Mouse (Mus musculus): ENCODE measurements around the gene Plin4. TPM values are rescaled to one million over a fixed set of nuclear protein-coding genes. Genes with fewer than 3 reads are reported as not detected.

The Plin4 gene
- total RNA-seq, 1 experiment from 2014 or later = not detected

DNA sequence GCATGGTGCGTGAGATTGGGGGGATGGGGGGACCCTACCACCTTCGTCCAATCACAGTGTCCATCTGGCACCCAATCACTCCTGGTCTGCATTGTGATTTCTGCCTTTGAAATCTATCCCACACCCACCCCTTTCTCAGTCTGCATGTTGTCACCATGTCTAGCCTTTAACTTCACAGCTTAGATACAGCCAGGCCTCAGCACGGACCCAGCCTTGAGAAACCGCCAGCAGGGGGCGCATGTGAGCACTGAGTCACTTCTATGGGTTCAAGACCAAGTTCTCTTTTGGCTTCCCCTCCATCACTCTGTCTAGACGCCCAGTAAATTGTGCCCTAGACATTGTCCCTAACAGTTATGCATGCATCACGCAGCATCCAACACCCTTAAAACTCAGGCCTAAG, 22.2 kb upstream of the Plin4 start:
- ATAC-seq (replicated peaks; ENCODE audit: insufficient number of reproducible peaks, low FRiP score, low TSS enrichment, poor library complexity, severe bottlenecking) = no peak

DNA sequence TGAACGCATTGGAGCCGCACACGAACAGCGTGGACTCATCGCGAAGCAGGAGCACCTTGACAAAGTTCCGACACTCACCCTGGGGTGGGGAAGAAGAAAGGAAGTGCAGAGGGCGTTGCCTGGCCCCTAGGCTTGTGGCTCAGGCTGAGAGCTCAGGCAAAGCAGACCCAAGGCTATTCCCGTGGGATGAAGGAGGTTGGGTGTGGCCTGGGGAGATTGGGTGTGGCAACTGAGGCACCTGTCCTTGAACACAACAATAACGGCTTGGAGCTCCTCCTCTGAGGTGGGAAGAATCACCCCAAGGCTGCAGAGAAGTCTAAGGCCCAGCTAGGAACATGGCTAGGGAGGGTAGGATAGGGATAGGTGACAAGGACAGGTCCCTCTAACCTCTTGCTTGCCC, 21.5 kb upstream of the Plin4 start:
- ATAC-seq (replicated peaks; ENCODE audit: insufficient number of reproducible peaks, low FRiP score, low TSS enrichment, poor library complexity, severe bottlenecking) = no peak

- ATAC-seq (replicated peaks; ENCODE audit: insufficient number of reproducible peaks, low FRiP score, low TSS enrichment, poor library complexity, severe bottlenecking) = no peak
Observed at GRCm38 (mm10) chr17:56128246-56128645, 18.6 kb upstream of the Plin4 start.

DNA sequence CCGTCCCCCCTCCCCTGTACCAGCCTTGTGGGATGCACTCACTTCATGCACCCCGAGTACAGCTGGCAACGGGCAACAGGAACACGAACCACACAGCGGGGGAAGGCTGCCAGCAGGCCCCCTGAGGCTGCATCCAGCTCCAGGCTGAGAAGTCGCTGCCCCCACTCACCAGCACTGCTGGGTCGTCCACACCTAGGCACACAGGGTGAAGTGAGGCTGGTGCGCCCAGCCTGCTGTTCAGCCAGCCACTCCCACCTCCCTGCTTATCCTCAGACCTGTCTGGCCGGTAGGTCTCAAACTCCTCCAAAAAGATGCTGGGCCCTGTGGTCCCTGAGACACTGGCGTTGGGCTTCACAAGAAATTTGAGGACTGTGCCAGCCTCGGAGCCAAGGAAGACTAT, 16.6 kb upstream of the Plin4 start:
- no peak for ATAC-seq (replicated peaks; ENCODE audit: insufficient number of reproducible peaks, low FRiP score, low TSS enrichment, poor library complexity, severe bottlenecking)

- ATAC-seq (replicated peaks; ENCODE audit: insufficient number of reproducible peaks, low FRiP score, low TSS enrichment, poor library complexity, severe bottlenecking) = no peak
Observed at GRCm38 (mm10) chr17:56125276-56125630, 15.7 kb upstream of the Plin4 start.

DNA sequence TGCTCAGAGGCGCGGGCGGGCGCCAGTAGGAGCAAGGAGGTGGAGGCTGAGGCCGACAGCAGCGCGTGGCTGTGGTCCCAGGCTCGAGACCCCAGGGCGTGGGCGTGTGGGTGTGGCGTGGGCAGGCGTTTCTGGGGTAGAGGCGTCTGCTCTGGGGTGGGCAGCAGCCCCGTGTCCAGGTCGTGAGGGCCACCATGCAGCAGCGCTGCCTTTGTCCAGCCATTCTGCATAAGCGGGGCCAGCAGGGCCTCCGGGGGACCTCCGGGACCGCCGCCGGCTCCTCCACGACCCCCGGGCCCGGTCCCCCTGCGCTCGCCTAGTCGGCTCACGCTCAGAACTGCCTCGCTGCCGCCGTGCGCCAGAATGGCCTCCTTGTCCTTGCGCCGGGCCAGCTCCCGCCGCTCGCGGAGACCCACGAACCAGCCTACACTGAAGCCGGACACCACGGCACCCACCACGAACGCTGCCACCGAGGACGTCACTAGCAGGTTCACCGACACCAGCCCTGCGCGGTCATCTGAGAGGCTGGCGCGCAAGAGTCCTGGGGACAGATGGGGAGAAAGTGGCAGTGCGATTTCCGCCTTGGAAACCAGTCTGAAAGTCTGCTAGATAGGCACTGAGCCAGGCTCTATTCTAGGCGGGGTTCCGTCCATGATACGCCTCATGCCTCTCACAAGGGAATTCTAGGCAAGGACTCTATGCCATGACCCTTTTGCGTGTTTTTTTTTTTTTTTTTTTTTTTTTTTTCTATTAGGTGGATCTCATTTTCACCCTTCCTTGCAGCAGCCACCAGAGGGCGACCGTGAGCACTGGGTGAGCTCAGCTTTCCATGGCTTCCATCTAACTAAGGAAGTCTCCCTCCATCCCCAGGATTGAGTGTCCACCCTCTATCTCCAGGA, 15.0 kb upstream of the Plin4 start:
- ATAC-seq (replicated peaks; ENCODE audit: insufficient number of reproducible peaks, low FRiP score, low TSS enrichment, poor library complexity, severe bottlenecking) = 0 out of 2 replicates have a peak, but pooled peaks have one; percentile 23

DNA sequence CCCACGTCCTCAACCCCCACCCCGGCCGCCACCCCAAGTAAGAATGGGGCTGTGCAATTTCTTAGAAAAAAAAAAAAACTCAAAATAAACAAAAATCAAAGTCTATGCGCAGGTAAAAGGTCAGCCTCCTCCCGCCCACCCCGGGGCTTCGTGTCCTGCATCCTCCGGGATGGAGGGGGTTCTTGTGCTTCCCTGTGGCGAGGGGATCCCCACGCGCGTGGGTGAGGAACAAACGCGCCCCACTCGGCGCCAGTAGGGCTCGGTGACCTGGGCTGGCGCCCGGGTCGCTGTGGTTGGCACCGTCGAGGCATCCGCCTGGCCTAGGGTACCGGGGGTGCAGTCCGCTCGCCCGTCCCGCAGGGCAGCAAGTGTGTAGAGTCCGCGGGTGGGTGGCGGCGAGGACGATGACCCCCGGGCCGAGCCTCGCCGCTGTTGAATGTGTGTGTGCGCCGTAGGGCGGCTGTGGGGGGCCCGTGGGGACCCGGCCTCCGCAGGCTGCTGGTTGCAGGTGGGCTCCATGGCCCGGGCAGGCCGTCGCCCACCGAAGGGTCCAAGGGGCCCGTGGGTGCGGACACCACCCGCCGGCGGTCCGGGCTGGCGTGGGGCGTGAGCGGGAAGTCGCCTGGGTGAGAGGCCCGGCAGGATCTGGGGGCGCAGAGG, 14.2 kb upstream of the Plin4 start:
- ATAC-seq (replicated peaks; ENCODE audit: insufficient number of reproducible peaks, low FRiP score, low TSS enrichment, poor library complexity, severe bottlenecking) = no peak

DNA sequence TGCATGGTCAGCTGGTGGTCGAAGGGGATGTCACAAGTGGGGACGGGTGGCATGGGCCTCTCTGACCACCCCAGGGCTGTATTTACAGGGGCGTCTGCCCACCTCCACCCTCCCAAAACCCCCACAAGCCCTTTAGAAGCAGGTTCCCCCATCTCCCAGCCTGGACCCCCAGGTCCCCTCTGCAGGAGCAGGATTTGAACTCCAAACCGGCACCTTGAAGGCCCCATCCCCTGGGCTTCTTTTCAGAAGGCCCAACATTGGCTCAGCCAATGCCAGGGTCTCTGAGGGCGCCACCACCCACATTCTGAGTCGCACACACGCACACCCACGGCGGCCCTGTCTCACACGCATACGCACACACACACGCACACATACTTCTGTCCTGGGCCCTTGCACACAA, 13.6 kb upstream of the Plin4 start:
- ATAC-seq (replicated peaks; ENCODE audit: insufficient number of reproducible peaks, low FRiP score, low TSS enrichment, poor library complexity, severe bottlenecking) = no peak

GRCm38 (mm10) chr17:56121826-56122225, 12.2 kb upstream of the Plin4 start, which contains the start of gene Lrg1:
TSS of gene Lrg1 (minus strand) at chr17:56122001.
- ATAC-seq (replicated peaks; ENCODE audit: insufficient number of reproducible peaks, low FRiP score, low TSS enrichment, poor library complexity, severe bottlenecking) = no peak

DNA sequence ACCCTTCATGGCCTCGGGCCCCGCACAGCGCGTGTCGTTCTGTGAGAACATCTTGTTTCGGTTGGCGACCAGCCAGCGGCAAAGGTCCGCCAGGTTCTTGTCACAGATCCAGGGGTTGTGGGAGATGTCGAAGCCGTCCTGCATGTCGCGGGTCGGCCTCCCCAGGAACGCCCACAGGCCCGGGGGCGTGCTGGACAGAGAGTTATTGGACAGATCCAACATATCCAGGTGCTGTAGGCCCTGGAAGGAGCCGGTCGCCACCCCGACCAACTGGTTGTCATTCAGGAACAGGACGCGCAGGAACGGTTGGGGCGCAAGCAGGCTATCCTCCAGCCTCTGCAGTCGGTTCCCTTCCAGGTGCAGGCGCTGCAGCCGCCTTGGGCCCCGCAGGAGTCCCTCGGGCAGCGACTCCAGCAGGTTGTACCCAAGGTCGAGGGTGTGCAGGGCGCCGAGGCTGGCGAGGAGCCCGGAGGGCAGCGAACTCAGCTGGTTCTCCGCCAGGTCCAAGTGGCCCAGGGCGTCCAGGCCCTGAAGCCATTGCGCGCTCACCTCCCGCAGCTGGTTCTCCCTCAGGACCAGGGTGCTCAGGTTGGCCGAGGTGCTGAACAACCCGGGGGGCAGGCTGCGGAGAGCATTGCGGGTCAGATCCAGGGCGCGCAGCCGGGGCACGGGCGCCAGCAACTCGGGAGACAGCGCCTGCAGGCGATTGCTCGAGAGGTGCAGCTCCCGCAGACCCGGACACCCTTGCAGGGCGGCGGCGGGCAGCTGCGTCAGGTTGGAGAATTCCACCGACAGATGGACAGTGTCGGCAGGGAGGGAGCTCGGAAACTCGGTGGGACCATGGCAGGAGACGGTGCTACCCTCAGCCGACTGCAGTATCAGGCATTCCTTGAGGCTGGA, 10.6 kb upstream of the Plin4 start:
- ATAC-seq (replicated peaks; ENCODE audit: insufficient number of reproducible peaks, low FRiP score, low TSS enrichment, poor library complexity, severe bottlenecking) = no peak

DNA sequence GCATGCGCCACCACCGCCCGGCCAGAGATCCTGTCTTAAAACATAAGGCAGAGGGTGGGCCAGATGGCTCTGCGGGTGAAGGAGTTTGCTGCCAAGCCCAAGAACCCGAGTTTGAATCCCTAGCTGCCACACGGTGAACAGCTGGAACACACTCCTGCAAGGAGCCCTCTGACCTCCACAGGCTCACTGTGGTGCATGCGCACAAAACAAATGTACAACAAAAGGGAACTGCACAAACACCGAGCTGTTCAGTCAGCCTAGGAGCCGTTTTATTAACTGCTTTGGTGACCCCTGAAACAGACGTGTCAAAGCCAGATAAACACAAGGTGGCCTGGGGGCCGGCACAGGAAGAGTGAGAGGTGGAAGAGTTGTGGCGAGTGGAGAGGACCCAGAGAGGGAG, 9.8 kb upstream of the Plin4 start:
- ATAC-seq (replicated peaks; ENCODE audit: insufficient number of reproducible peaks, low FRiP score, low TSS enrichment, poor library complexity, severe bottlenecking) = no peak

DNA sequence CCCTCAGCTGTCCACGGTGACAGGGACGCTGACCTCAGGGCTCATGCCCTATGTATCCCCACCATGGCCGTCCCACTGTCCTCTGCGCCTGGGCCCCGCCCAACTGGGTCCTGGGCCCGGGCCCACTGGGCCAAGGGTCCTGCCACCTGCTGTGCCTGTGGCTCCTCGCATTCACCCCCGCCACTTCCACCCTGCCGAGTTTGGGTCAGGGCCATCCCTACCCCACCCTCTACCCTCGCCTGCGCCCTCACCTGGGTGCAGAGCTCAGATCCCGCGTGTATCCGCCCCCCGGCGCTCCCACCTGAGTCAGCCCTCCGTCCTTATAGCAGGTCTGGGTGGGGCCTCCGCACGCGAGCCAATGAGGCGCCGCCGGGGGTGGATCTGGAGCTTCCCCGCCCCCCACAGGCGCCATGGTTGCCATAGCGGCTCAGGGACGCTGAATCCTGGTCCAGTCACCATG, 7.7 kb upstream of the Plin4 start, which contains the start of gene Plin5:
TSS of gene Plin5 (minus strand) at position 346 of the 460 bp plus-strand sequence.
- ATAC-seq (replicated peaks; ENCODE audit: insufficient number of reproducible peaks, low FRiP score, low TSS enrichment, poor library complexity, severe bottlenecking) = no peak

- ATAC-seq (replicated peaks; ENCODE audit: insufficient number of reproducible peaks, low FRiP score, low TSS enrichment, poor library complexity, severe bottlenecking) = no peak
Observed at GRCm38 (mm10) chr17:56116193-56116592, 6.6 kb upstream of the Plin4 start.

GRCm38 (mm10) chr17:56112743-56113142, 3.1 kb upstream of the Plin4 start:
- ATAC-seq (replicated peaks; ENCODE audit: insufficient number of reproducible peaks, low FRiP score, low TSS enrichment, poor library complexity, severe bottlenecking) = no peak

DNA sequence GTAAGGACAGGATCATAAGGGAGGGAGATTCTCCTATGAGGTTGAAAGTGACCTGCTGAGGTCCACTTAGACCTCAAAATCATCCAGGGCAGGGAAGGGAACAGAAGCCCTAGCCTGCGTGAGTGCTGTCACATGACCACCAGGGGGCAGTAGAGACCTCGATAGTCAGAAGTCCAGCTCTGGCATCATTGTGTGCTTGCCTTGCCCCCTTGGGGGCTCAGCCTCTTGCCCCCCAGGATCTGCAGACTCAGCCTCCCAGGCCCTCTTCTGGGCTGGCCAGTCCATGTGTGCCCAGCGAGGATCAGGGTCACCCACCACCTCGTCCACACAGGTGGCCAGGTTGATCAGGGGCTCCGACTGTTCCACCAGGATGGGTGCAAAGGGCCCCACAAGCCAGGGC, 2.3 kb upstream of the Plin4 start:
- ATAC-seq (replicated peaks; ENCODE audit: insufficient number of reproducible peaks, low FRiP score, low TSS enrichment, poor library complexity, severe bottlenecking) = peak; percentile 50; the same call in 1 of the 2 replicates

DNA sequence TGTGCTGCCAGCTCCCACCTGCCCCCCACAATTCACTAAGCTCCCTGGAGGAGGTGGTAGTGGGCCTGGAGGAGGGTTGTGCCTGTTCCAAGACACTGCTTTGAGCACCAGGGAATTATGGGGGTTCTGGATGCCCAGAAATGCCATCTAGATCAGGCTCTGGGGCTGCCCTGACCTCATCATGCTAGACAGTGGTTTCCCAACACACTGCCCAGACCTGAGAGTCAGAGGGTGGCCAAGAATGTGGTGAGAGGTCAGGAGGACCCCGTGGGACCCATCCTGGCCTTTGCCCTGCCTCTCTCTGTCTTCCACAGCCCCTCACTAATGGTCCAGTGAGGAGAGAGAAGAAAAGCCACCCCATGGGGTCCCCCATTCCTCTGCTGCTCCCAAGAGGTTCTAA, 1.4 kb upstream of the Plin4 start:
- ATAC-seq (replicated peaks; ENCODE audit: insufficient number of reproducible peaks, low FRiP score, low TSS enrichment, poor library complexity, severe bottlenecking) = no peak

DNA sequence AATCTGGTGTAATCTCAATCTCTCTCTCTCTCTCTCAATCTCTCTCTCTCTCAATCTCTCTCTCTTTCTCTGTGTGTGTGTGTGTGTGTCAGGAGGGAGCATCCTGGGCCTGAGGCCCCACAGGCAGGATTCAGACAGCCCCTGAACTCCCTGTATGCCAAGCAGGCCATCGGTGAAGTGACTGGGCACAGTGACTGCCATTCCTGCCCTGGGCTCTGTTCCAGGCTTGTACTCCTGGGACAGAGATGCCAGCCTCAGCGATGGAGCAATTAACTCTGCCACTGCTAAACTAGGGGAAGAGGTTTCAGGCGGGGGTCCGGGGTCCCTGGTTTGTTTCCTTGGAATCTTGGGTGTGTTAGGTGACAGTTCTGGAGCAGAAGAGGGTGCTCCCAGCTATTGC, 968 bp upstream of the Plin4 start:
- ATAC-seq (replicated peaks; ENCODE audit: insufficient number of reproducible peaks, low FRiP score, low TSS enrichment, poor library complexity, severe bottlenecking) = no peak

- ATAC-seq (replicated peaks; ENCODE audit: insufficient number of reproducible peaks, low FRiP score, low TSS enrichment, poor library complexity, severe bottlenecking) = no peak
Observed at GRCm38 (mm10) chr17:56108334-56109044, 1.1 kb downstream of the Plin4 start.
